Comparison of ENCODE assay signal across 8 mouse cellular contexts in genomic region chr2:166180136-166180649, GRCm38 (mm10). TPM values are rescaled to one million over a fixed set of nuclear protein-coding genes. Genes with fewer than 3 reads are reported as not detected.
DNase-seq lines count a peak whose midpoint lies in the region; ATAC-seq and TF ChIP-seq lines count a peak whose summit lies in the region.

No protein-coding gene starts in this region.

- peaks cover 7% of the 10 kb centered on the region; the same call in 1 of the 2 replicates for H3K4me1 ChIP-seq in lung, postnatal 0 days (ENCODE audit: insufficient read depth, low read depth, low read length)
- peaks cover 33% of the 10 kb centered on the region for H3K4me1 ChIP-seq in forebrain, embryonic 13.5 days
- H3K4me1 ChIP-seq in intestine, postnatal 0 days (replicated peaks; ENCODE audit: control insufficient read depth, insufficient read depth, low read length), result peaks cover 11% of the 10 kb centered on the region
- peaks cover 28% of the 10 kb centered on the region for H3K4me1 ChIP-seq in stomach, embryonic 15.5 days

- no peak overlapping the region for H3K4me2 ChIP-seq in lung, postnatal 0 days (replicated peaks; ENCODE audit: low read depth, low read length)
- H3K4me2 ChIP-seq in forebrain, embryonic 13.5 days, result peak overlapping the region; percentile 14
- no peak overlapping the region for H3K4me2 ChIP-seq in intestine, postnatal 0 days (replicated peaks; ENCODE audit: low read depth)
- no peak overlapping the region; the same call in 1 of the 2 replicates for H3K4me2 ChIP-seq in stomach, embryonic 15.5 days

- TF ChIP-seq CTCF in lung, postnatal 0 days (IDR thresholded peaks at IDR 0.05), result no peak
- no peak for TF ChIP-seq CTCF in intestine, postnatal 0 days (IDR thresholded peaks at IDR 0.05; ENCODE audit: low read depth)

- no peak overlapping the region for H3K9ac ChIP-seq in lung, postnatal 0 days (replicated peaks; ENCODE audit: low read depth)
- no peak overlapping the region for H3K9ac ChIP-seq in forebrain, embryonic 13.5 days
- H3K9ac ChIP-seq in intestine, postnatal 0 days (ENCODE audit: low read depth, low read length), result 0 out of 2 replicates have a peak overlapping the region, but pooled peaks have one; percentile 1
- no peak overlapping the region for H3K9ac ChIP-seq in stomach, embryonic 15.5 days

- peak overlapping the region; percentile 59; the same call in 1 of the 2 replicates for H3K27ac ChIP-seq in lung, postnatal 0 days (ENCODE audit: low read length)
- H3K27ac ChIP-seq in forebrain, embryonic 13.5 days, result peak overlapping the region; percentile 20
- peak overlapping the region; percentile 62 for H3K27ac ChIP-seq in intestine, postnatal 0 days (ENCODE audit: low read depth, low read length)
- peak overlapping the region; percentile 88 for H3K27ac ChIP-seq in stomach, embryonic 15.5 days

- H3K36me3 ChIP-seq in lung, postnatal 0 days (ENCODE audit: insufficient read depth, low read length), result no peaks in the 10 kb centered on the region
- no peaks in the 10 kb centered on the region for H3K36me3 ChIP-seq in forebrain, embryonic 13.5 days (ENCODE audit: poor library complexity, severe bottlenecking)
- H3K36me3 ChIP-seq in intestine, postnatal 0 days (ENCODE audit: control insufficient read depth, insufficient read depth), result no peaks in the 10 kb centered on the region
- no peaks in the 10 kb centered on the region for H3K36me3 ChIP-seq in stomach, embryonic 15.5 days

- no peak for DNase-seq in lung, postnatal 0 days (ENCODE audit: low spot score)
- no peak for DNase-seq in lung, adult 18-20 months
- no peak for DNase-seq in urinary bladder, postnatal 10 days (ENCODE audit: low spot score)
- no peak for DNase-seq in urinary bladder, postnatal 14 days (ENCODE audit: low spot score)
- DNase-seq in cerebellum, adult 9-11 months, result no peak

- TF ChIP-seq EP300 in lung, postnatal 0 days (IDR thresholded peaks at IDR 0.05), result no peak

- H3K4me3 ChIP-seq in lung, postnatal 0 days (ENCODE audit: low read depth, low read length), result no peak overlapping the region
- no peak overlapping the region for H3K4me3 ChIP-seq in forebrain, embryonic 13.5 days
- no peak overlapping the region for H3K4me3 ChIP-seq in intestine, postnatal 0 days (ENCODE audit: low read depth, low read length)
- no peak overlapping the region for H3K4me3 ChIP-seq in stomach, embryonic 15.5 days (replicated peaks)

- H3K9me3 ChIP-seq in lung, postnatal 0 days (ENCODE audit: low read length), result no peaks in the 10 kb centered on the region
- H3K9me3 ChIP-seq in forebrain, embryonic 13.5 days (replicated peaks), result no peaks in the 10 kb centered on the region
- H3K9me3 ChIP-seq in intestine, postnatal 0 days (ENCODE audit: control insufficient read depth), result no peaks in the 10 kb centered on the region
- H3K9me3 ChIP-seq in stomach, embryonic 15.5 days, result no peaks in the 10 kb centered on the region

- WGBS in lung, postnatal 0 days, result 28% methylated on average over 5 of the region's 5 CpGs
- 24% methylated on average over 5 of the region's 5 CpGs for WGBS in forebrain, embryonic 13.5 days
- 38% methylated on average over 5 of the region's 5 CpGs for WGBS in intestine, postnatal 0 days
- WGBS in stomach, embryonic 15.5 days, result 36% methylated on average over 5 of the region's 5 CpGs

- H3K27me3 ChIP-seq in lung, postnatal 0 days (replicated peaks; ENCODE audit: insufficient read depth, low read length), result no peaks in the 10 kb centered on the region
- H3K27me3 ChIP-seq in forebrain, embryonic 13.5 days, result peaks cover 19% of the 10 kb centered on the region
- H3K27me3 ChIP-seq in intestine, postnatal 0 days (replicated peaks; ENCODE audit: control insufficient read depth, insufficient read depth, low read length), result no peaks in the 10 kb centered on the region
- no peaks in the 10 kb centered on the region for H3K27me3 ChIP-seq in stomach, embryonic 15.5 days (replicated peaks)

- ATAC-seq in lung, postnatal 0 days, result no peak
- no peak for ATAC-seq in forebrain, embryonic 13.5 days
- ATAC-seq in intestine, postnatal 0 days, result no peak
- ATAC-seq in stomach, embryonic 15.5 days (ENCODE audit: insufficient read depth, low FRiP score, low read depth), result no peak

RNA-seq across cellular contexts. Expression of gene Sulf2, which starts 24.7 kb away (rescaled TPM):
- 10.8 and 13.6 TPM in 2 replicates for polyA plus RNA-seq in lung, postnatal 0 days (2015; fragmentation: Nextera tagmentation; extraction: Ambion mirVana)
- 25.3 and 28.9 TPM in 2 replicates for polyA plus RNA-seq in forebrain, embryonic 13.5 days (2015; fragmentation: Nextera tagmentation; extraction: Ambion mirVana)
- 66.0 and 66.4 TPM in 2 replicates for polyA plus RNA-seq in intestine, postnatal 0 days (2015; fragmentation: Nextera tagmentation; extraction: Ambion mirVana)
- 121 and 140 TPM in 2 replicates for polyA plus RNA-seq in stomach, embryonic 15.5 days (2015; fragmentation: Nextera tagmentation; extraction: Ambion mirVana)

Comparison
In these comparisons a context has a peak if more than half of its experiments do, and no peak if none do; other contexts are left out.
1. H3K27ac ChIP-seq: peak in every context shown above with its lines; median percentile 88 in stomach, embryonic 15.5 days; 62 in intestine, postnatal 0 days; 59 in lung, postnatal 0 days; 20 in forebrain, embryonic 13.5 days.